Mouse (Mus musculus) brain, embryonic 18.5 days (tissue): Measurements from ENCODE around the gene Gng12.
"Not testable (repeated sequence)": the region's sequence is repeated elsewhere in the genome, so short reads cannot be mapped to it uniquely, and the experiment has no call there.

Source experiments
- DNase-seq: peaks from one replicate; pipeline ENCODE4 v3.0.0-alpha.2; 2012; ENCODE audit warnings: low read depth, low spot score

The Gng12 gene

DNA sequence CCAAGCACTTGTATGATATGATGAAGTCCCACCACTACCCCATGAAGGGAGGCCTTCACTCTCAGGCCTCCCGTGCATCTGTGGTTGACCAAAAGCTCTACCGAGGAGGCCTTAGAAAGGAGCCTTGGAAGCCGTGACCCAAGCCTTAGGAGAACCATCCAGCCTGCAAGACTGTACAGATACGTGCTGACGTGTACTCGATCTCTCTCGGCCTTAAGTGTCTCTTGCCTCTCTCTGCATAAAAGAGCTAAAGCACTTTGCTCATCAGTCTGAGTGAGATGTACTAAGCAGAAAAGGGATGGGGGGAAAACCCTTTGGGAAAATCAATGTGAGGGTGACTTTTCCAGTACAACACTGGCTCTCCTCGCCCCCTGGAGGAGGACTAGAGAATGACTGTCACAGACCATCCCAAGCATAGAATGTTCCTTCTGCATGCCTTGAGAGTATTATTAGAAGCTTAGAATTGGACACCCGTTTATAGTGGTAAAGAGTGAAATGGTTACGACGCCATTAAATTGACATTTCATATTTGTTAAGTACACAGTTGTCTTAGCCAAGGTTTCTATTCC lies 59.0 kb downstream of the Gng12 start:
- DNase-seq = no peak

DNA sequence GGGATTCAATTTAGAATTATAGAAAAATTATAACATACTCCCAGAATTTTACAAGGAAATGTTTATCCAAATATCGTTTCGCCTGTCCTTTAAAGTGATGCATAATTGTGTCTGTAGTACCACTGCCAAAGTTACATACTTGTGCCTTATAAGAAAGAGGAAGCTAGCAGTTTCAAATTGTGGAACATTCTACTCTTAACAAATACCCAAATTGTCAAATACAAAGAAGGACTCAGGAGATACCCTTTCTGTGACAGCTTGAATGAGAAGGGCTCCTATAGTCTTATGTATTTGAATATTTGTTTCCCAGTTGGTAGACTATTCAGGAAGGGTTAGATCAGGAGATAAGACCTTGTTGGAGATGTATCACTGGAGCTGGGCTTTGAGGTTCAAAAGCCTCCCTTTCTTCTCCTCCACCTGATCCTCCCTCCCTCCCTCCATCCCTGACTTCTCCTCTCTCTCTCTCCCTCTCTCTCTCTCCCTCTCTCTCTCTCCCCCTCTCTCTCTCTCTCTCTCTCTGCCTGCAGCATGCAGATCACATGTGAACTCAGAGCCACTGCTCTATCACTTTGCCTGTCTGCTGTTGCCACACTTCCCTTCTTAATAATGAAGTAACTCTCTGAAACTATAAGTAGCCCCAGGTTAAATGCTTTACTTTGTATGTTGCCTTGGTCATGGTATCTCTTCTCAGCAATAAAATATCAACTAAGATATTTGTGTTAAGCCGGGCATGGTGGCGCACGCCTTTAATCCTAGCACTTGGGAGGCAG lies 62.5 kb downstream of the Gng12 start:
- DNase-seq = no peak

DNA sequence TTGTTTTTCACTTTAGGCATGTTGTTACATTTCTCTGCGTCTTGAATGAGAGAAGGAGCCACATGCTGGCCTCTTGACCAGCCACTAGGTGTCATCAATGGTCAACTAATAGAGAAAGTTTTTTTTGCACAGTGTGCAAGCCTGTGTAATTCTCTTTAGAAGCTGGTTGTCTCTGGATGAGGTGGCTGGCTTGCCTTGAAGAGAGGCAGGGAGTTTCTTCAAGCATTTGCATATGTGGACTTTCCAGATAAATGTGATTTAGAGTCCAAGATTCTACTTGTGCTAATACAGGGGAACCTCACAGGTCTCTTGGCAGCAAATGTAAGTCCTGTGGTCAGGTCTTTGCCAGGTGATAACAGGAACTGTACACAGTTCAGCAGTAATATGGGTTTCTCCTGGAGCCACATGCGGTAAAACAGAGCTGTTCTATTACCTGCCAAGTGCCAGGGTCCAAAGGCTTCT lies 66.4 kb downstream of the Gng12 start:
- DNase-seq = peak; percentile 39

DNA sequence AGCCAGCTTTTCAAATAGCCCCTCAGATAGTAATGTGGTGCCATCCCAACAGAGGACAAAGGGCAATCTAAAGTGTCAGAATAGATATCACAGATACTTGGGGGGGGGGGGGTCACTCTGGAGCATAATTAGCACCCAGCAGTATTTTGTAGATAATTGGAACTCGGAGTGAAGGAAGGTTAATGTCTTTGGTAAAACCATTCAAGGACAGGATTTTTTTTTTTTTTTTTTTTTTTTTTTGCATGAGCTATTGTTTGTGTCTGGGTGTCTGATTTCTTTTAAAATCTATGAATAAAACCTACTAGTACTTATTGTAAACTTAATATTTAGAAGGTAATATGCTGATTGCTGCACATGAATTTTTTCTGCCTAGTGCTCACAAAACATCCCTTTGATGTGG lies 66.9 kb downstream of the Gng12 start:
- DNase-seq = no peak

DNA sequence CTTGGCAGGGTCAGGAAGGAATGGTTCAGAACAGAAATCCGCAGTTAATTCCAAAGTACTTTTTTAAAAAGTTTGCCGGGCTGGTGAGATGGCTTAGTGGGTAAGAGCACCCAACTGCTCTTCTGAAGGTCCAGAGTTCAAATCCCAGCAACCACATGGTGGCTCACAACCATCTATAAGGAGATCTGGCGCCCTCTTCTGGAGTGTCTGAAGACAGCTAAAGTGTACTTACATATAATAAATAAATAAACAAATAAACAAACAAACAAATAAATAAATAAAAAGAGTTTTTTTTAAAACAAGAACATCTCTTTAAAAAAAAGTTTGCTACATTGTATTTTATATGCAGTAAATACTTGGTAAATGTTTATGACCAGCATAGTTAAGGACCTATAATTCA lies 67.5 kb downstream of the Gng12 start:
- DNase-seq = not testable (repeated sequence)

DNA sequence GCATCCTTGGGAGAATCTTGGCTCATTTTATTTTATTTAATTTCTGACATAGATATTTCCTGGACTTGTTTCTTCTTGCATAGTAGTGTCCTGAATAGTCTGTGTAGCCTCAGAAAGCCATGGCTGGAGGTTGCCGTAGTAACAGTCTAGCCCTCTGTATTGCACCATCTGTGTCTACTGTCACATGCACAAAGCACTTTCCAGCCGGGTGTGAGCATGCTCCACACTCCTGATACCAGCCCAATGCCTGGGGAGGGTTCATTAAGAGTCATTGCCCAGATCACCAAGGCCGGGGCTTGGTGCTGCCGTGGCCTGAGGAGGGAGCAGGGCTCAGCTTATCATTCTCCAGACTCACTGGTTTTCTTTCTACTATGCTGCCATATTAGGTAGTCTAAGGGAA lies 68.0 kb downstream of the Gng12 start:
- no peak for DNase-seq

DNA sequence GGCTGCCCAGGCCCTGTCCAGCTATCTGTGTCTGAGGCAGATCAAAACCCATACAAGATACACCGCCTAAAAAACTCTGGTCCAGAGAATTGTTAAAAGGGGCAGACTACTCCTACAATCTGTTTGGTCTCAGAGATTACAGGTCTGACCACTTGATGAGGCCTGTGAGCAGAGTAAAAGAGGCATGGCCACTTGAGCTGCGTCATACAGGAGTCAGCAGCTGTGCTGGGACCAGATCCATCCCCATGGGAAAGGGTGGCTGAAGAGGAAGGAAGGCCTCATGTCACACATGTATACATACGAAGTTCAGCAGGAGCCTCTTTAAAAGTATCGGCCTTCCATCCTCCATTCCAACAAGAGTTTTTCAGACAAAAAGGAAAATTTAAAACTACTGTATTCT lies 69.0 kb downstream of the Gng12 start:
- DNase-seq = no peak

DNA sequence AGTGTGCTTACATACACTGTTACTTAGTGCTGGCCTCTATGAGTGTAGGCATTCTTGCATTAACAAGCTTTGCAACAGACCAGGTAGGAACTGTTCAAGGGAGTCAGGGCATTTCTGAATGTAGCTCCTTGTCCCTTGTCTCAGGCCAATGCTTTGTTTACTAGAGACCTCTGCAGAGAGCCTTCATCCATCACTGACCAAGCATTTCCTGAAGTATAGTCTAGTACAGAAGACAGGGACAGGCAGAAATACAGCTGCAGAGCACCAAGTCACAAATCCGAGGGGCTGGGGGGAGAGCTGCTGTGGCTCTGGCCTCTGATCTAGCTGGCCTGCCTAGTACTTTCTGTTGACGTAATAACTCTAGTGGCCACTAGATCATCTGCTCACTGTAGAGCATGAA lies 71.6 kb downstream of the Gng12 start:
- no peak for DNase-seq

DNA sequence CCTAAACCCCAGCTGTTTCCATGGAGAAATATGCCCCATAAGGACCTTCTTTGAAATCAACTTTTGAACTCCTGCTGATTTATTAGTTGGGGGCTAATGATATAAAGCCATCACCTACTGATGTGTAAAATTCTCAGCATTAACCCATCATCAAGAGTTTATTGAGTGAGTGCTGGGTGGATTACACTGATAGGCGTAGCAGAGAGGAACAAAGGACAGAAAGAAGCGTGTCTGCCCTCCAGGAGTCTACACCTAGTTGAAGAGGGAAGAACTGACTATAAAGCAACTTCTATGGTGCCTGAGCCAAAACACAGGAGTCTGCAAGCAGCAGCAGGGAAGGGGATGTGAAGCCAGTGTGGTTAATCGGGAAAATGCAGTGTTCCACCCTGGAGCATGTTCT lies 73.2 kb downstream of the Gng12 start:
- no peak for DNase-seq

DNA sequence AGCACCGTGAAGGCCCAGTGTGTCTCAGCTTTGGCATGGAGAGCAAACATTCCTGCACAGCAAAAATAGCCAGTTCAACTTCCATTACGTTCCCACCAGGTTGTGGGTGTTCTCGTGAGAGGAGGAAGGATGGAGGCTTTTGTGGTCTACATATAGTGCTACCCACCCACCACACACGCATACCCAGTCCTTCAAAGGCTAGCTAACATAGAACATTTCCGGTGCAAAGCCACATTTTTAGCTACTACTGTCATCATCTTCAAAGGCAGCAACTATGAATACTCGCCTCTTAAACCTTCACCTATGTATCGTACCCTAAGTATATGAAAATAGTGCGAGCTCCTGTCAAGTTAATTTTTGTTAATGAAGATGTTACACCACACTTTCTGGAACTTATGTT lies 76.1 kb downstream of the Gng12 start:
- DNase-seq = no peak

DNA sequence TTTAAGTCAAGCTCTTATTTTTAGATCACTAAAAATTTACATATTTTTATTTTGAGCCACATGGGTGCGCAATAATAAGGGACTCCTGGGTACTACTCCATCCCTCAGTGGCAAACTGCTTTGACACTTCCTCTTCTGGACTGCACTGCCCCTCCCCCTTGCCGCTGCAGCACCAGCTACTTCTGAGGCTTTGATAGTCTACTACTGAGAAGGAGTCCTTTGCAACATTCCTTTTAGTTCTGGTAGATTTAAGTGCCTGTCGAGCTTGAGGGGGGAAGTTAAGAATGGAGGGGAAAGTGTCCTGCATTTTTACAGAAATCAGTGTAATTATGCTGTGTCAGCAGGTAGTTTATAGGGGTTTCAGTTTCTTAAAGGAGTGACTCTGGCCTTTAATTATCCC lies 77.0 kb downstream of the Gng12 start:
- DNase-seq = no peak

DNA sequence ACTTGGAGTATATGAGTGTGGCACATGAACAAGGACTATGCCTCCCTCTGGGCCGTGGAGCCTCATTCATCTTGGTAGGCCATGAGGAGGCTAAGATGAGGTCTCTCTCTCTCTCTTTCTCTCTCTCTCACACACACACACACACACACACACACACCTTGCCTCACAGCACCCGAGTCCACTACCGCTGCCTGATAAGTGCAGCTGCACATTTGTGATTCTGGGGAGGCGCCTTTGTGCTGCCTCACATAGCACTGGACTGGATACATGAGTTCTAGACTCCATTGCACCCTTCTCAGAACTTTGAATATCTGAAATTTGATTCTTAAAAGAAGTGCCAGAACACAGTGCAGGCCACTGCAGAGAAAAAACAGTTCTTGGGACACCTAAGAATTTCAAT lies 79.3 kb downstream of the Gng12 start:
- DNase-seq = no peak

DNA sequence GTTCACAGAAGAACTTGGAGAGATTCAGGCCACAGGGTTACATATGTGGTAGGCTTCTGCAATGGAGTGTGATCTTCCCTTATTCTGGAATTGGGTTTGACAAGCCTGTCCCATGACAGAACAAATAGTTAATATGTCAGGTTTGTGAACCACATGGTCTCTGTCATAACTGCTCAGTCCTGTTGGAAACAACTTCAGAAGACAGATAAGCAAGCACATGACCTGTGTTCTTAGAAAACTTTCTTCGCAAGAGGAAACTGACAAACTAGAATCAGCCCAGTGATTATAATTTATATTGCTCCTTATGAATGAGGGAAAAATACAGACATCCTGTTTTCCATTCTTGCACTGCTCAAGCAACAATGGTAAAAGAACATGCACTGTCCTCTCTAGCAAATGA lies 83.0 kb downstream of the Gng12 start:
- DNase-seq = no peak

DNA sequence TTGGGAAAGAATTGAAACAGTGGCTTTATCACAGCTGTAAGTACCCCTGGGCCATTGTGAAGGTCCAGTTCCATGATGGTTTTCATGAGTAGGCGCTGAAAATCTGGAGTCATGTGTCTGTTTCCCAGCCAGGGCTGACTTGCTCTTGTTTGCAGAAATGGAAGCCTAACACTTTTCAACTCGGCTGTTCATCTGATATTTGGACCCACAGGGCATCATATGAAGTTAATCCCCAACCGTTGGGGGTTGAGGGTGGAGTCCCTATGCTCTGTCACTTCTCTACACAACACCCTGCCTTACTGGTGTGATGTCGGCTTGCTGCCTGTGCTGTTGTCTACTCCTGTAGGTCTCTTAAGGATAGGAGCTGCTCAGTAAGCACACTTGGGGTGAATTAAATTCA lies 83.8 kb downstream of the Gng12 start:
- no peak for DNase-seq

DNA sequence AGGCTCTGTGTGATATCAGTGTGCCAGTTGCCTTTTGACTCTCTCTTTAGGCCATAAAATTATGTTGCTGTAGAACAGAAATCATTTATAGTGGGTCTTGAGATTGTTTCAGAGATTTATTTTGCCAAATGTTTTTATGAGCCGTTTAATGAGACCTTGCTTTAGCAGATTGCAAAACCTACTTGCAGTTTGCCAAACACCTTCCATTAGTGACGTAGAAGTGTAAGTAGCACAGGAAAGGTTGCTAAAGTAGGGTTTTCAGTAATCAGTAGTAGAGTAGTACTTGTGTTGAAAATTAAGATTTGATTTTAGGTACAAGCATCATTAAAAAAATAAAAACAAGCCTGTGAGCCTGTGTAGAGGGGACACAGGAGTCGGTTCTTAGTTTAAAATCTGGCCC lies 85.2 kb downstream of the Gng12 start:
- DNase-seq = no peak

DNA sequence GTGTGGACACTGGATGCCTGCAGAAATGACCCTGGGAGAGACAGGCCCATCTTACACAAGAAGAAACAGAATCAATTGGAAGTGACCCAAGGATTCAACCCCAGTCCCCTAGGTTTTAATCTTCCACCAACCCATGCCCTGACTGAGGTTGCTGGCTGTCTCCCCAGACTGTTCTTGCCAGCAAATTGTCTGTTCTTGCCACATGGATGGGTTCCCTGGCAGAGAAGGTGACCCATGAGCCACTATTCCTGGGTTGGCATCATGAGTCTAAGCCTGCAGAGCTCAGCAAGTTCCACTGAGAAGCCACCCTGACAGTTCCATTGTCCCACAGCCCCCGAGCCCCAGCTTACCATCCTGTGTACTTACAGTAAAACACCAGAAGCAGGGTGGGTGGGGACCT lies 85.7 kb downstream of the Gng12 start:
- DNase-seq = no peak

DNA sequence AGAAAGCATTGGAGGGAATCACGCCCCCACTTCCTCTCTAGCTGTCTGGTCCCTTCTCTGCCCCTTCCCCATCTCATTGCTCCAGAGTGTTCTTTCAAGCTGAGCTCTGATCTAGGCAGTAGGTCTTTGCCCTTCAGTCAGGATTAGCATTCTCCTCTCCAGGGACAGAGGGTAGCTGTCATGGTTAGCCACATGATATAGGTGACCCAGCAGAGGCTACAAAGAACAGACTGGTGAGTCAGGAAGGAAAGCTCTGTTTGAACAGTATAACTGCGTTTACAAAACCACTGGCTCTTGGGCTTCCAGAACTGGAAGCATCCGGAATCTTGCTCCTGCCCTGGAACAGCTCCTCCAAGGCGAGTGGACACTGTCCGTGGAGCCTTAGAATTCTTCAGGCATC lies 87.9 kb downstream of the Gng12 start:
- no peak for DNase-seq

DNA sequence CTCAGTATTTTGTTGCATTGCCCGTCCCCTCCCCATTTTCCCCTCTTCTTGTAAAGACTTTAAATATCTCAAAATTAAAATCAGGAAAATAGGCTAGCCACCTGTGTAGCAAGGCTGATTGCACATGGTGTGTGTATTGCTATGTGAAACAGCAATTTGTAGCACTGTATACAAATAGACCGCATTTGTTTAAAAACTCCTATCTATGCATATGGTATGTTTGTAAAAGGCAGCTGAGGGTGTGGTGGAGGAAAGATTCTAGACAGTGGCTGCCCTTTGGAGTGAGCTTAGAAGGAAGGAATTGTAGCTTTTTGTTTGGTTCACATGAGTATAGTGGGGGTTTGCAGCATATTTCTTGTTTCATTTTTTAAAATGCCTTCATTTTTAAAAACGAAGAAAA lies 88.5 kb downstream of the Gng12 start:
- DNase-seq = no peak

DNA sequence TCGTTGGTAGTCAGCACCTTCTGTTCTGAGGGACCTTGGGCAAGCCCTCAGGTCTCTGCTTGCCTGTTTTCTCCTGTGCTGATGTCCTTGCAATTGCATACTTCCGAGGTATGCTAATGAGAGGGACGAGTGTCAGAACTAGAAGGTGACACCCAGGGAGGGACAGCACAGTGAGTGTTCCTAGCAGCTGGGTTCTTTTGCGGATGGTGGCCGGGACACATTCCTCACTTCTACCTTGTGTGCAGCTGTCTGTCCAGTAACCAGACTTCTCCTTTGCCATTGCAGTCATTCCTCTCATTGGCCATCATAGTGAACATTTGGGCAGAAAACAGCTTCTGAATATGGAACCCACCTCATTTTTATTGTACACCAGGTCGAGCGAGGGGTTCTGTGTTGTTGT lies 89.3 kb downstream of the Gng12 start:
- no peak for DNase-seq

DNA sequence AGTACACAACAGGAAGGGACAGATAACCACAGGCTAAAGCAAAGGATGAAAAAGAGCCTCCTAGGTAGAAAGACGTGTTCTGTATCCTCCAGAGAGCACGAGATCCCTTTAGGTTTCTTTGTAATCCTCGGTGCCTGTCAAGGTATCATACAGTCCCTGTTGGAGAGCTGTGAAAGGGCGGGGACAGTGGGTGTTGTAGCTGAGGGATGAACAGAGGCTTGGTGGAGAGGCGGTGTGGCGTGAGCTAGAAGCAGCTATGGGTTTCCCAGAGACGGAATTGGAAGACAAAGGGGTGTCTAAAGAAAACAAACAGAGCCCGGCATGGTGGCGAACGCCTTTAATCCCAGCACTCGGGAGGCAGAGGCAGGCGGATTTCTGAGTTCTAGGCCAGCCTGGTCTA lies 89.9 kb downstream of the Gng12 start:
- no peak for DNase-seq

DNA sequence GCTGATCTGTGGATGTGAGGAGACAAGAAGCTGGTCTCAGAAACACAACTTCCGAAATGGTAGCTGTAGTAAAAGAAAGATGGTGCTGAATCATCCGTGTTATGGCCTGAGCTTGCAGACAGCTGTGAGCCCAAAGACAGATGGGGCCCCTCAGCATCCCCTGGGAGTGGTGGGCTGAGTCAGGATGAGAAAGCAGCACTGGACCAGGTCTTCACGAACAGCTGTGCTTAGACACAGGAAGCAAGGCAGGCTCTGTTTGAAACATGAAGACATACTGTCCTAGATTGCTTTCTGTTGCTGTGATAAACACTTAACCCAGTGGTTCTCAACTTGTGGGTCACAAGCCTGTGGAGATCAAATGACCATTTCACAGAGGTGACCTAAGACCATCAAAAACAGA lies 91.4 kb downstream of the Gng12 start:
- DNase-seq = no peak

DNA sequence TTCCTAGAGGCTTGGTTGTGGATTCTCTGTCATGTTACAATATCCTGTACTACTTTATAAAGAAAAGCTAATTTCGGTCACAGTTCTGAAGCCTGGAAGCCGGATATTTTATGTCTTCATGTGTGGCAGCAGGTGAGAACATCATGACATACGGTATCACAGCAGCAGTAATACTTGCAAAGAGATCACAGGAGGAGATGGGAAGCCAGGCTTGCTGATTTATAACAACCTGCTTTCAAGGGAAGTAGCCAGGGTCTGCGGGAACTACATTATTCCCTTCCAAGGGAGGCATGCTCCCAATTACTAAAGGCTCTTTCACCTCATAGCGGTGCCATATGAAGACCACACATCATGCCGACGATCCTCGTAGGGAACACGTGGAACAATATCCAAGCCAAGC lies 92.2 kb downstream of the Gng12 start:
- DNase-seq = no peak

DNA sequence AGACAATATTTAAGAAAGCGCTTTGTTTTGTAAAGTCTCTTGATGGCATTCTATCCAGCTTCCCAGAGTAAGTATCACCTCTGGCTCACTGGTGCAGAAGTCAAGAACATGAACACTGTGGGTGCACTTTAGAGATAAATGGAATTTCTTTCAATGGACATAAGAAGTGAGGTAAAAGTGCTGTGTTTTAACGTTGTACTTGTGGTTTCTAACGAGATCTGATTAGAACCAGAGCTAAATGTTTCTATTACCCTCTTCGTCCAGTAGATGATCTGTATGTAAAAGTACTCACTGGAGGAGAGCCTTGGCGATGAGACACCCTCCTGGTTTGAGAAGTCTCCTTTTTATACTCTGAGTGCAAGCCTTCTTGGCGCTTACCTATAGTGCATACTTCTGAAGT lies 92.8 kb downstream of the Gng12 start:
- no peak for DNase-seq

DNA sequence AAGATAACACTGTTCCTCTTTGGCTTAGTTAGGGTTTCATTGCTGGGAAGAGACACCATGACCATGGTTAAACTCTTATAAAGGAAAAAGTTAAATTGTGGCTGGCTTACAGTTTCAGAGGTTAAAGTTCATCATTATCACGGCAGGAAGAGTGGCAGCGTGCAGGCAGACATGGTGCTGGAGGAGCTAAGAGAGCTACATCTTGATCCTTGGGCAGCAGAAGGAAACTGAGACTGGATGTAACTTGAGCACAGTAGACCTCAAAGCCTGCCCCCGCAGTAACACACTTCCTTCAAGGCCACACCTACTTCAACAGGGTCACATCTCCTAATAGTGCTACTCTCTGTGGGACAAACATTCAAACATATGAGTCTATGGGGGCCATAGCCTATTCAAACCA lies 93.3 kb downstream of the Gng12 start:
- DNase-seq = no peak
